Mouse (Mus musculus) kidney, adult 2 months (tissue): ENCODE measurements at regions not wholly inside any gene's neighbourhood (a gene's known extent, or its start where the extent isn't known, plus 50 kb on each side); places are given as distances from the start of the nearest gene placed in this dataset.

Experiments
- CTCF ChIP-seq: fragments of 200-500 bp; conservative IDR thresholded peaks from 2 replicates; pipeline ENCODE4 v1.5.1; 2011; ENCODE audit warnings: low read depth, mild to moderate bottlenecking, control low read depth, low read length, moderate library complexity, mixed read lengths; ENCODE audit not compliant: insufficient read depth, insufficient read length
- POLR2A ChIP-seq: fragments of 200-500 bp; IDR thresholded peaks from one replicate; pipeline ENCODE4 v1.6.1; 2011; ENCODE audit warnings: low read depth, low read length, control low read depth

DNA sequence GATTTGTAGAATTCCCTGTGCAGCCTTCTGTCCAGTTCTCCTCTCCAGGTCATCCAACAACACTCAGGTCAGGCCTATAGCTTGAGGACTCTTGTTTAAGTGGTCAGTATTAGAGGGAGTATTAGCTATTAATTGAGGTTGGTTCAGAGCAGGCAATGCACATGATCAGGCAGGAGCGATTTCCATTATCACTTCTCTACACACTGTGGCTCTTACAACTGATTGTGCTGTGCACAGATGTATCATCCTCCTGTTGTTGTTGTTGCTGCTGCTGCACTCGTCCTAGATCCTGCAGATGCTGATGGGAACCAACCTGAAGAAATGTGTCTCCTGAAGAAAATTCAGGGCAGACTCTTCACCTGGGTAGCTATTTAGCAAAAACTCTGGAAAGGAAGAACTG is 252.9 kb downstream of the Ccser2 start:
- TF ChIP-seq CTCF: no peak
- TF ChIP-seq POLR2A: no peak
